8 mouse cellular contexts compared by ENCODE assay signal in the genomic region with DNA sequence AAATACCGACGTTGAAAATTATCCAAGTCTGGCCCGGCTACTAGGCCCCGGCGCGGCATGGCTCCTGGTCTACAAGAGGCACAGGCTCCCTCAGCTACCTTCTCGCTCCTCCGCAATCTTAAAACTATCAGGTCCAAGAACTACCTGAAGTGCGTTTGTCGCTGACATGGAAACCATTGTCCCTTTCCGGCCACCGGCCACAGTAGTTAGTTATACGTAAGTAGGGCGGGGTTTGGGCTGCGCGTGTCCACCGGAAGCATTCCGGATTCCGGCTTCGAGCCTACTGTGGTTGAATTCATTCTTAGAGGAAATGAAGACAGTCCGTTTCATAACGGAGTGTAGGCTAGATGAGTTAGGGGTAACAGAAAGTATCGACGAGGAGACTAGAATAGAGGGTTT. TPM values are rescaled to one million over a fixed set of nuclear protein-coding genes. Genes with fewer than 3 reads are reported as not detected.
DNase-seq lines count a peak whose midpoint lies in the region; ATAC-seq lines count a peak whose summit lies in the region.
"Not testable (repeated sequence)": the region's sequence is repeated elsewhere in the genome, so short reads cannot be mapped to it uniquely, and the experiment has no call there.

A gene (plus strand): TSS at position 253 of the 399 bp plus-strand sequence.
A gene (minus strand): TSS at position 397 of the 399 bp plus-strand sequence.

- peaks cover 33% of the 10 kb centered on the region for H3K4me1 ChIP-seq in intestine, embryonic 15.5 days (replicated peaks)

- not testable (repeated sequence) for H3K27me3 ChIP-seq in intestine, embryonic 15.5 days (replicated peaks)

- intact Hi-C loops in gastrocnemius, postnatal 36 days (cut with DNase I): not testable (repeated sequence)
- intact Hi-C loops in left cerebral cortex, postnatal 25 days (cut with DNase I): loop anchor here (5.0 kb wide), 1 partner anchor 182 kb away; no protein-coding TSS in a partner anchor

- not testable (repeated sequence) for H3K9me3 ChIP-seq in intestine, embryonic 15.5 days

- H3K4me3 ChIP-seq in intestine, embryonic 15.5 days (replicated peaks): peak within 1 kb of the TSS; percentile 71

- H3K9ac ChIP-seq in intestine, embryonic 15.5 days: peak within 1 kb of the TSS; percentile 93

- under 1% methylated on average over 23 of the region's 24 CpGs for WGBS in intestine, embryonic 15.5 days

- not testable (repeated sequence) for H3K36me3 ChIP-seq in intestine, embryonic 15.5 days

- H3K27ac ChIP-seq in intestine, embryonic 15.5 days: peak within 1 kb of the TSS; percentile 98

- peak; percentile 83 for ATAC-seq in intestine, embryonic 15.5 days

- H3K4me2 ChIP-seq in intestine, embryonic 15.5 days (replicated peaks): peak within 1 kb of the TSS; percentile 69

- DNase-seq in adrenal gland, adult (ENCODE audit: inconsistent age in 2 of 2, low spot score in 1 of 2): peak; percentile 93 to 98
- peak; percentile 95 for DNase-seq in embryo, embryonic 10.5 days (ENCODE audit: low spot score)
- DNase-seq in gastrocnemius, postnatal 36 days: peak; percentile 78 to 84
- DNase-seq in left cerebral cortex, postnatal 25 days (ENCODE audit: low spot score in 2 of 2): peak; percentile 94 to 97
- peak; percentile 88 for DNase-seq in mesoderm, embryonic 11.5 days (ENCODE audit: low read depth, low spot score)
- DNase-seq in right cerebral cortex, postnatal 25 days: peak; percentile 90
- DNase-seq in urinary bladder, postnatal 36 days (ENCODE audit: low spot score in 2 of 2): peak; percentile 83 to 88

RNA-seq across cellular contexts. Expression of the first gene that starts in this region (rescaled TPM):
- 10 to 100 TPM; 58.8 to 67.0 TPM for total RNA-seq in gastrocnemius, postnatal 36 days (2021)
- 154 and 182 TPM in 2 replicates for polyA plus RNA-seq in intestine, embryonic 15.5 days (2015; fragmentation: Nextera tagmentation; extraction: Ambion mirVana)
- total RNA-seq in left cerebral cortex, postnatal 25 days (2021): 100 to 1,000 TPM; 105 to 109 TPM

RNA-seq across cellular contexts. Expression of the second gene that starts in this region (rescaled TPM):
- 10 to 100 TPM; 24.6 to 26.2 TPM for total RNA-seq in gastrocnemius, postnatal 36 days (2021)
- 22.7 and 24.8 TPM in 2 replicates for polyA plus RNA-seq in intestine, embryonic 15.5 days (2015; fragmentation: Nextera tagmentation; extraction: Ambion mirVana)
- 10 to 100 TPM; 35.9 to 41.3 TPM for total RNA-seq in left cerebral cortex, postnatal 25 days (2021)

Comparison
In these comparisons a context has a peak if more than half of its experiments do, and no peak if none do; other contexts are left out.
1. Peak in every context shown above with its lines: DNase-seq, ATAC-seq, H3K4me3 ChIP-seq and H3K27ac ChIP-seq.